Mouse (Mus musculus) testis, adult 2 months (tissue): ENCODE results near the gene Gm5447. TPM values are rescaled to one million over a fixed set of nuclear protein-coding genes. Genes with fewer than 3 reads are reported as not detected.
A peak's percentile ranks its signal among the peaks of the same experiment; 100 is the strongest.

Source experiments
- H3K27ac ChIP-seq: fragments of 200-500 bp; 2 replicates; pipeline ENCODE4 v1.5.1; 2012; ENCODE audit warnings: low read depth, low read length; ENCODE audit not compliant: control insufficient read depth, insufficient read depth
- H3K27me3 ChIP-seq: fragments of 200-500 bp; 2 replicates; pipeline ENCODE4 v1.6.1; 2012; ENCODE audit warnings: mild to moderate bottlenecking, low read length, moderate library complexity; ENCODE audit not compliant: control insufficient read depth, insufficient read depth
- H3K36me3 ChIP-seq: fragments of 200-500 bp; 2 replicates; pipeline ENCODE4 v1.6.1; 2012; ENCODE audit warnings: mild to moderate bottlenecking, low read length; ENCODE audit not compliant: control insufficient read depth, insufficient read depth
- H3K4me1 ChIP-seq: fragments of 200-500 bp; 2 replicates; pipeline ENCODE4 v1.6.1; 2012; ENCODE audit warnings: low read length; ENCODE audit not compliant: control insufficient read depth, insufficient read depth
- H3K4me3 ChIP-seq: fragments of 200-500 bp; 2 replicates; pipeline ENCODE4 v1.5.1; 2012; ENCODE audit warnings: low read depth, mild to moderate bottlenecking, low read length, moderate library complexity, mixed read lengths; ENCODE audit not compliant: control insufficient read depth
- CTCF ChIP-seq: fragments of 200-500 bp; IDR thresholded peaks from 2 replicates; pipeline ENCODE4 v1.5.1; 2012; ENCODE audit warnings: low read depth, mild to moderate bottlenecking, inconsistent platforms, low read length, moderate library complexity; ENCODE audit not compliant: control insufficient read depth, insufficient read depth, insufficient replicate concordance
- POLR2A ChIP-seq: fragments of 200-500 bp; IDR thresholded peaks from 2 replicates; pipeline ENCODE4 v1.6.1; 2012; ENCODE audit warnings: low read depth, mild to moderate bottlenecking, inconsistent platforms, low read length, moderate library complexity; ENCODE audit not compliant: control insufficient read depth
- polyA plus RNA-seq: library from polyadenylated mRNA; depleted of rRNA; stranded (reverse); fragments of >200 nt; gene quantifications from 2 replicates; pipeline ENCODE4 v1.2.3, GENCODE M21; 2012; rRNA removed

Gm5447 gene
- polyA plus RNA-seq: 0.28 and 0.30 TPM in 2 replicates

DNA sequence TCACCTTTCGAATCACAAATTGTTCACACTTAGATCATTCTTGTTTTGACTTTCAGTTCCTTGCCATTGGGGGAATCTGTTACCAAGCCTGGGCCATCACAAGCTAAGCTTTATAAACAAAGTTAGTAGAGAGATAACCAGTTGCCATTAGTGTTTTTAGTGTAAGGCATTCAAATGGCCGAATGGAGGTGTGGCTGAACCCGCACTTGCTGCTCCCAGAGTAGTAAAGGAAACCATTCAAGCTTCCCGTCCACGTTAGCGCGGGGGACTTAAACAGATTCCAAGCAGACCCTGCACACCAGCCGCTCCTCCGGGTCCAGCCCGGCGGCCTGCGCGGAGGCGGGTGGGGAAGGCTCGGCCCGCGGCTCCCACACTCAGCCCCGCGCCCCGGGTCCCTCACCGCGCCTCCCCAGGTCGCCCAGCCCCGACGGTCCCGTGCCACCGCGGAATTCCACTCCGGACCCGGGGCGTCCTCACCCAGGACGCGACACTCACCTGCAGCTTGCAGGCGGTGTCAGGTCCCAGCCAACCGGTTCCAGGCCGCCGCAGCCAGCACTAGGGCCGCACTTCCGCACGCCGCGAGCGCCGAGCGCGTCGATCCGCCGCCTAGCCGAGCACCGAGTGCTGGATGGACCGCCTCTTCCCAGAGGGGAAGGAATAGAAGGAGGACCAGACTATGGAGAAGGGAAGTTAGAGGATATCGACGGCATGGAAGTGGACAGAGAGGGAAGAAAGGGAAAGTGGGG lies at the start of gene Gm5447, which contains the start of gene Exoc2:
Gm5447 (plus strand) TSS at position 704 of the 746 bp plus-strand sequence.
Exoc2 (minus strand) TSS at position 593 of the 746 bp plus-strand sequence.
- Histone ChIP-seq H3K36me3 (no peaks in the 10 kb centered on the region), H3K27me3 (no peaks in the 10 kb centered on the region), H3K27ac (peak within 1 kb of the TSS; percentile 84), H3K4me3 (peak within 1 kb of the TSS; percentile 90), H3K4me1 (peaks cover 6% of the 10 kb centered on the region)
- TF ChIP-seq CTCF (no peak), POLR2A (peak; percentile 76)

GRCm38 (mm10) chr13:30924269-30924668 lies 49.7 kb upstream of the Gm5447 start:
- Histone ChIP-seq H3K36me3 (no peaks in the 10 kb centered on the region), H3K27me3 (no peaks in the 10 kb centered on the region), H3K27ac (no peak overlapping the region), H3K4me1 (no peaks in the 10 kb centered on the region), H3K4me3 (no peak overlapping the region)
- TF ChIP-seq CTCF (no peak), POLR2A (no peak)

DNA sequence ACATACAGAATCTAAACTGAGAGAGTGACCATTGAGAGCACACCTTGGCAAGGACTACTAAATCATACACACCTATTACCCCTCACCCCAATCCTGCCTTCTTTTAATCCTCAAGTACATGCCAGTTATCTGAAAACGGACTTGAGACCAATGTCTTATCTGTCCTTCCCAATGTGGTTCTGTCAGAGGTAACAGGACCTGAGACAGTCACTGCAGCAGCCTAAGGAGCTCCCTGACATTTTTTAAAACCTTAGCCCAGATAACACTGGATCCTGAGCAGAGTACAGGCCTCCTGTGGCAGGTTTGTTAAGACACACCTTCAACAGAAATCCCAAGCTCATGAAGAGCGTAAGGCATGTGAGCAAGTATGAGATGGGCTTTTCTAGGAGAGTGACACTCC lies 44.9 kb upstream of the Gm5447 start:
- peak overlapping the region; percentile 51; the same call in 1 of the 2 replicates for H3K4me3 ChIP-seq

DNA sequence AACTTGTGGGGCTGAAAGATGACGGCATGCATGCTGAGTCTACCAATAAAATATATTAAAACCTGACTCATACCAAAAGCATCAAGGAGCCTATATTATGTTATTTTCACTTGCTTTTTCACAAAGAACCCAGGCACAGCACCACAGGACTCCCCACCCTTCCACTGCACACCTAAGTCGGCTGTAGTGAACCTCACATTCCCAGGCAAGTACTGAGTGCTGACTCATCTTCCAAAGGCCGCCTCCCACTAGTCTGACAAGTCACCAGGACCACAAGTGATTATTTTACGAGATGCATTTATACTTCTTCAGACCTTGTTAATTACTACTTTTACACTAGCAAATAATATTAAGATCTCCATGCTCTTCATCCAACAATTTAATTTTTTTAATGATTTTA lies 42.4 kb upstream of the Gm5447 start:
- TF ChIP-seq CTCF: no peak
- no peak for TF ChIP-seq POLR2A
- H3K36me3 ChIP-seq: no peaks in the 10 kb centered on the region; the same call in 1 of the 2 replicates
- H3K27me3 ChIP-seq: no peaks in the 10 kb centered on the region
- H3K4me1 ChIP-seq: no peaks in the 10 kb centered on the region
- H3K4me3 ChIP-seq: no peak overlapping the region
- no peak overlapping the region for H3K27ac ChIP-seq

More for the DNA sequence above, 44.9 kb upstream of the Gm5447 start:
- no peak for TF ChIP-seq CTCF
- TF ChIP-seq POLR2A: no peak
- H3K36me3 ChIP-seq: no peaks in the 10 kb centered on the region; the same call in 1 of the 2 replicates
- no peak overlapping the region for H3K27ac ChIP-seq
- H3K4me1 ChIP-seq: no peaks in the 10 kb centered on the region
- no peaks in the 10 kb centered on the region for H3K27me3 ChIP-seq

DNA sequence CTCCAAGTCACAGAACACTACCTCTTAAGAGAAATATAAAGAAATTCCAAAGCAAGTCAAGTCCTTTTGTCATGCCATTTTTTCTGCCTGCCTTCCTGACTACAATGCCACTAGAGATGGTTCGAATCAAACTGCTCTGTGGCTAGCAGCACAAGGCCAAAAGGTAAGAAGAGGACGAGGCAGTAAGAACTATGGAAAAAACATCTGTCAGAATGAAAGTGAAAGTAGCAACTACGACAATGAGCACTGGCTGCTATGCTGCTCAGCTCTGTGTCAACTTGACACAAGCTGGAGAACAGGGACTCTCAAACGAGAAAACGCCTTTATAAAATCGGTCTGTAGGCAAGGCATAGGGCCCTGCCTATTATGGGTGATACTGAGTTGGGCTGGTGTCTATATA lies 41.0 kb upstream of the Gm5447 start:
- TF ChIP-seq POLR2A (no peak), CTCF (no peak)
- Histone ChIP-seq H3K36me3 (no peaks in the 10 kb centered on the region; the same call in 1 of the 2 replicates), H3K27ac (no peak overlapping the region), H3K4me1 (no peaks in the 10 kb centered on the region), H3K4me3 (no peak overlapping the region), H3K27me3 (no peaks in the 10 kb centered on the region)

DNA sequence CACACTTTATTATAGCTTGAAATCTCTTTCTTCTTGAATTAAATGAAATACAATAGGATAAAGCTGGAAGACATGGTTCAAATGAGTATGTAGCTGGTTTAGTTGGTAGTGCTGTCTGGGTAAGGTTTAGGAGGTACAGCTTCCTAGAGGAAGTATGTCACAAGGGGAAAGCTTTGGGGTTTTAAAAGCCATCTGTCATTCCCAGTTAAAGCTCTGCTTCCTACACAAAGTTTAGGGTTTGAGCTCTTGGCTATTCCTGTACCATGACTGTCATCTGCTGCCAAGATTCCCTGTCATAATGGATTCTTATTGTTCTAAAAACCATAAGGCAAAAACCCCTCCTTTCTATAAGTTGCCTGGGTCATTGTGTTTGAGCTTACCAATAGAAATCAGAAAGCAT lies 28.2 kb upstream of the Gm5447 start:
- no peak overlapping the region for H3K27ac ChIP-seq
- TF ChIP-seq POLR2A (no peak), CTCF (no peak)
- H3K4me1 ChIP-seq: peaks cover 3% of the 10 kb centered on the region; the same call in 1 of the 2 replicates
- H3K4me3 ChIP-seq: no peak overlapping the region
- H3K36me3 ChIP-seq: no peaks in the 10 kb centered on the region
- H3K27me3 ChIP-seq: no peaks in the 10 kb centered on the region

DNA sequence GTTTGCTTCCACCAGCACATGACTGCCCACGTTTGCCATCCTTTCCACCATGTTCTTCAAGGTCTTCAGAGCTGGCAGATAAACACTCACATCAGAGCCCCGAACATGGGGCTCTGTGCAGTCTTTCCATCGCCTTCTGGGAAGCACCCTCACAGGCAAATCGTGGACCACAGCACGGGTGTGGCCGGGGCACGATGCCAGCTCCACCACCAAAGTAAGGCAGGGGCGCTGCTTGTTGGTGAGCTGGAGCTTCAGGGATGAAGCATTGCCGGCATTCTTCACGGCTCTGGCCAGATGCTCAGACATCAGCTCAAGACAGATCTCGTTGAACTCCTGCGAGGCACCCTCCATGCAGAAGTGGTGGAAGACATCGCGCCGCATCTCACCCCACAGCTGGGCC lies 26.9 kb upstream of the Gm5447 start:
- peak overlapping the region; percentile 48 for H3K27ac ChIP-seq
- peak overlapping the region; percentile 93 for H3K4me3 ChIP-seq
- H3K27me3 ChIP-seq: no peaks in the 10 kb centered on the region
- H3K36me3 ChIP-seq: no peaks in the 10 kb centered on the region
- no peak for TF ChIP-seq POLR2A
- TF ChIP-seq CTCF: no peak
- H3K4me1 ChIP-seq: peaks cover 5% of the 10 kb centered on the region
